Mouse (Mus musculus) kidney, postnatal 10 days (tissue): ENCODE results near the gene Abhd12b.
"Not testable (repeated sequence)": the region's sequence is repeated elsewhere in the genome, so short reads cannot be mapped to it uniquely, and the experiment has no call there.

Experiments used
- DNase-seq: peaks from one replicate; pipeline ENCODE4 v3.0.0; 2021; ENCODE audit warnings: mixed read lengths

The Abhd12b gene

GRCm38 (mm10) chr12:70140542-70140941 is 13.4 kb upstream of the Abhd12b start:
- DNase-seq: no peak

- no peak for DNase-seq
Measured at GRCm38 (mm10) chr12:70140993-70141576, 12.9 kb upstream of the Abhd12b start.

- DNase-seq: peak; percentile 66
Measured at GRCm38 (mm10) chr12:70144106-70144587, 9.8 kb upstream of the Abhd12b start.

- DNase-seq: peak; percentile 68
Measured at GRCm38 (mm10) chr12:70144637-70145448, 9.1 kb upstream of the Abhd12b start.

- no peak for DNase-seq
Measured at GRCm38 (mm10) chr12:70145586-70145985, 8.4 kb upstream of the Abhd12b start.

GRCm38 (mm10) chr12:70147986-70148630 is 5.8 kb upstream of the Abhd12b start:
- peak; percentile 24 for DNase-seq

GRCm38 (mm10) chr12:70148631-70149265 is 5.2 kb upstream of the Abhd12b start:
- peak; percentile 50 for DNase-seq

GRCm38 (mm10) chr12:70156222-70156621 is 2.3 kb downstream of the Abhd12b start:
- DNase-seq: no peak

- DNase-seq: no peak
Measured at GRCm38 (mm10) chr12:70157292-70158066, 3.5 kb downstream of the Abhd12b start.

GRCm38 (mm10) chr12:70161057-70161456 is 7.1 kb downstream of the Abhd12b start:
- no peak for DNase-seq

GRCm38 (mm10) chr12:70164741-70165140 is 10.8 kb downstream of the Abhd12b start:
- DNase-seq: no peak

- no peak for DNase-seq
Measured at GRCm38 (mm10) chr12:70167950-70168349, 14.0 kb downstream of the Abhd12b start.

GRCm38 (mm10) chr12:70169969-70170368 is 16.0 kb downstream of the Abhd12b start:
- no peak for DNase-seq

GRCm38 (mm10) chr12:70183507-70183906 is 29.6 kb downstream of the Abhd12b start:
- DNase-seq: not testable (repeated sequence)

- no peak for DNase-seq
Measured at GRCm38 (mm10) chr12:70184173-70184783, 30.3 kb downstream of the Abhd12b start.

- DNase-seq: no peak
Measured at GRCm38 (mm10) chr12:70192267-70192727, 38.4 kb downstream of the Abhd12b start.

GRCm38 (mm10) chr12:70195426-70195825 is 41.5 kb downstream of the Abhd12b start:
- DNase-seq: no peak

- no peak for DNase-seq
Measured at GRCm38 (mm10) chr12:70196341-70196740, 42.4 kb downstream of the Abhd12b start.

GRCm38 (mm10) chr12:70201926-70202529 is 48.1 kb downstream of the Abhd12b start:
- no peak for DNase-seq

GRCm38 (mm10) chr12:70204433-70204832 is 50.5 kb downstream of the Abhd12b start:
- no peak for DNase-seq

- no peak for DNase-seq
Measured at GRCm38 (mm10) chr12:70208214-70208613, 54.3 kb downstream of the Abhd12b start.
